Mouse (Mus musculus) neural tube, embryonic 15.5 days (tissue): Measurements from ENCODE around the gene Fchsd2. TPM values are rescaled to one million over a fixed set of nuclear protein-coding genes. Genes with fewer than 3 reads are reported as not detected.

Experiments used
- ATAC-seq: fragments of 200-750 bp; cut with Nextera tagmentation; 2 replicates; pipeline ENCODE4 v1.8.0; 2017; ENCODE audit warnings: mild to moderate bottlenecking, moderate TSS enrichment, moderate library complexity; ENCODE audit not compliant: low FRiP score
- H3K27ac ChIP-seq: fragments of 300-500 bp; sonication (generic); replicated peaks from 2 replicates; pipeline ENCODE4 v1.5.1; 2015; ENCODE audit warnings: mild to moderate bottlenecking, inconsistent platforms
- H3K27me3 ChIP-seq: fragments of 300-500 bp; sonication (generic); replicated peaks from 2 replicates; pipeline ENCODE4 v1.6.1; 2015; ENCODE audit warnings: inconsistent platforms
- H3K36me3 ChIP-seq: fragments of 300-500 bp; sonication (generic); 2 replicates; pipeline ENCODE4 v1.6.1; 2015; ENCODE audit warnings: inconsistent platforms
- H3K4me1 ChIP-seq: fragments of 300-500 bp; sonication (generic); 2 replicates; pipeline ENCODE4 v1.6.1; 2015; ENCODE audit warnings: inconsistent platforms
- H3K4me2 ChIP-seq: fragments of 300-500 bp; sonication (generic); 2 replicates; pipeline ENCODE4 v1.6.1; 2015; ENCODE audit warnings: inconsistent platforms, mild to moderate bottlenecking, moderate library complexity
- H3K4me3 ChIP-seq: fragments of 300-500 bp; sonication (generic); replicated peaks from 2 replicates; pipeline ENCODE4 v1.5.1; 2015; ENCODE audit warnings: mild to moderate bottlenecking, inconsistent platforms
- H3K9ac ChIP-seq: fragments of 300-500 bp; sonication (generic); replicated peaks from 2 replicates; pipeline ENCODE4 v1.6.1; 2015; ENCODE audit warnings: mild to moderate bottlenecking, inconsistent platforms
- H3K9me3 ChIP-seq: fragments of 300-500 bp; sonication (generic); replicated peaks from 2 replicates; pipeline ENCODE4 v1.6.1; 2016; ENCODE audit warnings: inconsistent platforms
- WGBS: fragments of 180-500 bp; shearing (Covaris S2); methylation state at CpG from one replicate; pipeline ENCODE4 v1.1.7; 2015; ENCODE audit warnings: mixed read lengths; 5-methylcytosine and 5-hydroxymethylcytosine counted together
- polyA plus RNA-seq: library from polyadenylated mRNA; unstranded; fragments of >200 nt; fragmentation: Nextera tagmentation; extraction: Ambion mirVana; gene quantifications from 2 replicates; pipeline ENCODE4 v1.2.1, GENCODE M21; 2015

Gene Fchsd2
- polyA plus RNA-seq, 1 experiment from 2014 or later = 39.4 TPM

DNA sequence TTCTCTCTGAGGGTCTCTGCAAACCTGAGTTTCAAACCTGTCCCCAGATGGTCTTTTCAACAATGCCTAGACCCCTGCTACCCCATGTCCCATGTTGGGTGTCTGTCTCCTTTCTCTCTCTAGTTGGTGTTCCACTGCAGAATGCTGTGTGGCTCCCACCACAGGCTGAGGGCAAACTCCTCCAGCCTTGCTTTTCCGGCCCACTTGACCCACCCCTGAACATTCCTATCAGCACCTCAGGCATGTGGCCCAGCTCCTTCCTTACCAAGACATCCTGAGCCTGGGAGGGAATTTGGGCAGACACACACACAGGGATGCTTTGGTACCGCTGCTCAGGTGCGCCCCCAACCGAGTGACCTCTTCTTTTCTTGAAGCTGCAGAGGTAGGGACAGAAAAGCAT, 200.9 kb downstream of the Fchsd2 start:
- Histone ChIP-seq H3K36me3 (peaks cover 12% of the 10 kb centered on the region), H3K4me1 (peaks cover 16% of the 10 kb centered on the region), H3K4me3 (no peak overlapping the region), H3K27me3 (peaks cover 5% of the 10 kb centered on the region; the same call in 1 of the 2 replicates), H3K4me2 (no peak overlapping the region), H3K27ac (no peak overlapping the region), H3K9ac (no peak overlapping the region), H3K9me3 (no peaks in the 10 kb centered on the region)
- ATAC-seq = no peak
- WGBS = 57% methylated on average over 4 of the region's 4 CpGs

DNA sequence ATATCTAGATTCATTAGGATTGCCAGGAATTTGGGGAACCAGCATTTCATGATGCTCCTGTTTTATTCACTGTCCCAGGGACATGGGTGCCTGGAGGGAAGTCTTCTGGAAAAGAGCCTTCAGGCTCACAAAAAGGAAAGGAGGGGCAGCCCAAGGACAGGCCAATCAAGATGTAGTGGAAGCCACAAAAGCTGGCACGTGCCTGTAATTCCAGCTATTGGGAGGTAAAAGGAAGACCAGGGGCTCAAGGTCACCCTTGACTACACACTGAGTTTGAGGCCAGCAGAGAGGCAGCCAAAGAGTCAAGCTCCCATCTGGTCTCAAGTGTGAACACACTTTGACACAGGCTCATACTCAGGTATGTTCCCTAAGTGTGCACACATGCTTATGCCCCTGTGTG, 202.8 kb downstream of the Fchsd2 start:
- Histone ChIP-seq H3K36me3 (0 out of 2 replicates have a peak, but pooled peaks cover 2% of the 10 kb centered on the region), H3K27me3 (peaks cover 17% of the 10 kb centered on the region), H3K4me3 (no peak overlapping the region), H3K4me1 (peaks cover 22% of the 10 kb centered on the region), H3K27ac (no peak overlapping the region), H3K9ac (no peak overlapping the region), H3K9me3 (no peaks in the 10 kb centered on the region), H3K4me2 (0 out of 2 replicates have a peak overlapping the region, but pooled peaks have one; percentile 82)
- WGBS = 47% methylated on average over 1 of the region's 1 CpGs
- no peak for ATAC-seq

DNA sequence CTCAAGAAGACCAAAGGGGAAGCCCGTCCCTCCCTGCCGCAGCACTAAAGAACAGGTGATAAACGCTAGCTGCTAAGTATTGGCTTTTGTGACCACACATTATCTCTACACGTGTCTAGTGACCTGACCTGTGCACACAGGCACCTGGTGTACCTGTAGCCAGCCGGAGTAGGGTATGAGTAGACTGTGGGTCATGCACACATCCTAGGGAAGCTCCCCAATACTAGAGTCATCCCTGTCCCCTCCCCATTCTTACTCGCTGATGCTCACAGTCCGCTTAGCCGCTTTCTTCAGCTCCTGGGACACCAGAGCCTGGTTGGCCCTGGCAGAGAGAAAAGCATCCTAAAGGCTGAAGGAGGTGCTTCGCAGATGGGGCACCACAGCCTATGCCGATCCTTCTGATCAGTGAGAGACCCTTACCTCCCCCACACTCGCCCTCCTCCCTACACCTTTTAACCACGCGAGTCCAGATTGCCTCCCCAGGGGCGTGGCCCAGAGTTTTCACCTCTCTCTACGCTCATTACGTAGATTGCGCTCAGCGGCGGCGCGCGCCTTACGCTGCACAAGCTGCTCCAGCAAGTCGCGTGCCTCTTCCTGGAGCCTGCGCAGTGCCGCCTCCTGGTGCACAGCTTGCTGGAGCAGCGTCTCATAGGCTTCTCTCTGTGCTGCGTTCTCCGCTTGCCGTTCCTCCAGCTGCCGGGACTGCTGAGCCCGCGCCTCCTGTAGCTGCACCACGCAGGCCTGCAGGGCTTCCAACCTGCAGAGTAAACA, 203.8 kb downstream of the Fchsd2 start:
- H3K4me3 ChIP-seq = peak overlapping the region; percentile 43
- H3K4me2 ChIP-seq = peak overlapping the region; percentile 82
- H3K27ac ChIP-seq = peak overlapping the region; percentile 79
- peaks cover 32% of the 10 kb centered on the region for H3K4me1 ChIP-seq
- peak; percentile 90 for ATAC-seq
- peaks cover 18% of the 10 kb centered on the region for H3K27me3 ChIP-seq
- no peaks in the 10 kb centered on the region for H3K9me3 ChIP-seq
- H3K9ac ChIP-seq = peak overlapping the region; percentile 54
- 0 out of 2 replicates have a peak, but pooled peaks cover under 1% of the 10 kb centered on the region for H3K36me3 ChIP-seq
- 13% methylated on average over 35 of the region's 35 CpGs for WGBS

GRCm38 (mm10) chr7:101297023-101297405, 204.4 kb downstream of the Fchsd2 start:
- Histone ChIP-seq H3K9me3 (no peaks in the 10 kb centered on the region), H3K4me2 (peak overlapping the region; percentile 82), H3K27me3 (peaks cover 18% of the 10 kb centered on the region), H3K27ac (peak overlapping the region; percentile 79), H3K36me3 (no peaks in the 10 kb centered on the region), H3K4me3 (peak overlapping the region; percentile 43), H3K9ac (peak overlapping the region; percentile 54), H3K4me1 (peaks cover 33% of the 10 kb centered on the region)
- ATAC-seq = peak; percentile 4
- 22% methylated on average over 8 of the region's 8 CpGs for WGBS

- H3K9me3 ChIP-seq = no peaks in the 10 kb centered on the region
- H3K4me1 ChIP-seq = peaks cover 39% of the 10 kb centered on the region
- no peak overlapping the region for H3K4me2 ChIP-seq
- no peak overlapping the region for H3K27ac ChIP-seq
- ATAC-seq = no peak
- no peak overlapping the region for H3K4me3 ChIP-seq
- 84% methylated on average over 3 of the region's 3 CpGs for WGBS
- H3K9ac ChIP-seq = no peak overlapping the region
- peaks cover 18% of the 10 kb centered on the region for H3K27me3 ChIP-seq
- no peaks in the 10 kb centered on the region for H3K36me3 ChIP-seq
Observed at GRCm38 (mm10) chr7:101298375-101298774, 205.7 kb downstream of the Fchsd2 start.

DNA sequence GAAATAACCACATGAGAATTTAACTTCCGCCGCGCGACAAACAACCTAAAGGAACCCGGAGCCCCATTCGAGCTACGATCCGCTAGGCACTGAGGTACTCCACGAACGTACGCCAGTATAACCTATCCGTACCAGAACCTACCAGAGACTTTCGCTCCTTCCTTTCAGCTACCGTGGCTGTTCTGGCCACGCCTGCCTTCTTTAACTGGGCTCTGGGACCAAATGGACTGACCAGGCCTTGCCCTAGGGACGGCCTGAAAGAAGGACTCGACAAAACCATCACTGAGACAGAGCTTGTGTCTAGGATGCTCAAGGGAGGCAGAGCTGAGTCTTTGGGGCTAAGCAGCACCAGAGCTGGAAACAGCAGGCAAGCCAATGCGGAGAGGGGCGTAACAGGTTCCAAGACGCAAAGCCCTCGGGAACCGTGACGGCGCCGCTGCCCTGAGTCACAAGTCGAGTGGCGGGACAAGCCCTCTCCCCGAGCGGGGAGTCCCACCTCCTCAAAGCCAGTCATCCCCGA, 208.8 kb downstream of the Fchsd2 start:
- H3K4me3 ChIP-seq = peak overlapping the region; percentile 66
- WGBS = 1% methylated on average over 30 of the region's 30 CpGs
- ATAC-seq = peak; percentile 25

DNA sequence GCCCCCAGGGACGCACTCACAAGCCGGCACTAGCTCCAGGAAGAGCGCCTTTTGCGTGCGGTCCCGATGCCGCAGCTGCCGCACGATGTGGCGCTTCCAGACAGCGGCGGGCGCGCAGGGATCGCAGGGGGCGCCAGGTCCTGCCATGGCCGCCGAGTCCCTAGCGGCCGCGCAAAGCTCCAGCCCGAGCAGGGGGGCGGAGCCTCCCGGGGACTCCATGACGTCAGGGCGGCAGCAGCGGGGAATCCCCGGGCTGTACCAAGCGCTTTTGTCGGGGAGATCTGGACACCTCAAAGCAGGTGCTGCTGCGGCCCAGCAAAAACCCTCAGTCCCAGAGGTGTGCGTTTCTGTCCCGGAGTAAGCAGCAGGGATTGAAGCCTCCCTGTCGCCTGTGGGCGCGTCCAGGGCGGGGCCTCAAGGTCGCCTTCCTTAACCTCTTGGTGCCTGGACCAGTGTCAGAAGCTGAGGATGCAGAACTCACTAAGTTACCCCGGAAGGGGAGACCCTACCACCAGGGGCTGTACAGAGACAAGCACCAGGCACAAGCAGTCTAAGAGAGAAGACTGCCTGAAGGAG, 209.3 kb downstream of the Fchsd2 start, which contains the start of gene Atg16l2:
Atg16l2 (minus strand) TSS at position 371 of the 576 bp plus-strand sequence.
- Histone ChIP-seq H3K27me3 (peaks cover 18% of the 10 kb centered on the region), H3K27ac (peak within 1 kb of the TSS; percentile 75), H3K4me3 (peak within 1 kb of the TSS; percentile 66), H3K36me3 (no peaks in the 10 kb centered on the region), H3K9ac (peak within 1 kb of the TSS; percentile 61), H3K4me2 (peak within 1 kb of the TSS; percentile 83), H3K9me3 (no peaks in the 10 kb centered on the region), H3K4me1 (peaks cover 28% of the 10 kb centered on the region)
- peak; percentile 93 for ATAC-seq
- 1% methylated on average over 39 of the region's 39 CpGs for WGBS

More for the DNA sequence above, 208.8 kb downstream of the Fchsd2 start:
- Histone ChIP-seq H3K9me3 (no peaks in the 10 kb centered on the region), H3K27ac (peak overlapping the region; percentile 75), H3K4me2 (peak overlapping the region; percentile 83), H3K9ac (peak overlapping the region; percentile 61), H3K36me3 (no peaks in the 10 kb centered on the region), H3K4me1 (peaks cover 33% of the 10 kb centered on the region), H3K27me3 (peaks cover 18% of the 10 kb centered on the region)

GRCm38 (mm10) chr7:101302691-101303090, 210.0 kb downstream of the Fchsd2 start:
- 23% methylated on average over 7 of the region's 7 CpGs for WGBS
- Histone ChIP-seq H3K27ac (peak overlapping the region; percentile 75; the same call in 1 of the 2 replicates), H3K9ac (peak overlapping the region; percentile 61), H3K4me2 (peak overlapping the region; percentile 83), H3K9me3 (no peaks in the 10 kb centered on the region), H3K36me3 (no peaks in the 10 kb centered on the region), H3K4me3 (peak overlapping the region; percentile 66), H3K27me3 (peaks cover 16% of the 10 kb centered on the region), H3K4me1 (peaks cover 24% of the 10 kb centered on the region)
- ATAC-seq = no peak

GRCm38 (mm10) chr7:101306841-101307240, 214.2 kb downstream of the Fchsd2 start:
- Histone ChIP-seq H3K9me3 (no peaks in the 10 kb centered on the region), H3K4me3 (no peak overlapping the region), H3K4me2 (no peak overlapping the region), H3K36me3 (no peaks in the 10 kb centered on the region), H3K9ac (no peak overlapping the region), H3K27me3 (no peaks in the 10 kb centered on the region), H3K27ac (no peak overlapping the region), H3K4me1 (peaks cover 14% of the 10 kb centered on the region)
- 55% methylated on average over 2 of the region's 2 CpGs for WGBS
- no peak for ATAC-seq

GRCm38 (mm10) chr7:101309985-101310326, 217.3 kb downstream of the Fchsd2 start:
- Histone ChIP-seq H3K27me3 (no peaks in the 10 kb centered on the region), H3K4me2 (peak overlapping the region; percentile 60), H3K36me3 (no peaks in the 10 kb centered on the region), H3K4me3 (peak overlapping the region; percentile 81), H3K4me1 (peaks cover 7% of the 10 kb centered on the region), H3K9ac (peak overlapping the region; percentile 64; the same call in 1 of the 2 replicates), H3K9me3 (no peaks in the 10 kb centered on the region), H3K27ac (peak overlapping the region; percentile 96)
- ATAC-seq = no peak
- WGBS = 35% methylated on average over 5 of the region's 5 CpGs

- Histone ChIP-seq H3K9me3 (no peaks in the 10 kb centered on the region), H3K4me1 (peaks cover 7% of the 10 kb centered on the region), H3K36me3 (no peaks in the 10 kb centered on the region), H3K4me2 (peak overlapping the region; percentile 60), H3K27ac (peak overlapping the region; percentile 96), H3K27me3 (no peaks in the 10 kb centered on the region), H3K4me3 (peak overlapping the region; percentile 81), H3K9ac (peak overlapping the region; percentile 64)
- WGBS = under 1% methylated on average over 43 of the region's 43 CpGs
- ATAC-seq = peak; percentile 94
Observed at GRCm38 (mm10) chr7:101310327-101311028, 217.8 kb downstream of the Fchsd2 start.
